Mouse (Mus musculus): ENCODE measurements around the gene Scyl1. TPM values are rescaled to one million over a fixed set of nuclear protein-coding genes. Genes with fewer than 3 reads are reported as not detected.

Gene Scyl1
- polyA plus RNA-seq, 1 experiment from 2014 or later: 78.5 TPM

GRCm38 (mm10) chr19:5809712-5810089 lies 38.5 kb upstream of the Scyl1 start:
- H3K36me3 ChIP-seq: no peaks in the 10 kb centered on the region
- DNase-seq (ENCODE audit: low spot score): no peak
- 48% methylated on average over 7 of the region's 7 CpGs for WGBS
- peak overlapping the region; percentile 8; the same call in 1 of the 2 replicates for H3K4me3 ChIP-seq
- H3K4me1 ChIP-seq: peaks cover 78% of the 10 kb centered on the region
- peak overlapping the region; percentile 74 for H3K27ac ChIP-seq
- H3K9me3 ChIP-seq (replicated peaks): no peaks in the 10 kb centered on the region
- H3K27me3 ChIP-seq (ENCODE audit: low read depth, poor library complexity, severe bottlenecking): no peaks in the 10 kb centered on the region

DNA sequence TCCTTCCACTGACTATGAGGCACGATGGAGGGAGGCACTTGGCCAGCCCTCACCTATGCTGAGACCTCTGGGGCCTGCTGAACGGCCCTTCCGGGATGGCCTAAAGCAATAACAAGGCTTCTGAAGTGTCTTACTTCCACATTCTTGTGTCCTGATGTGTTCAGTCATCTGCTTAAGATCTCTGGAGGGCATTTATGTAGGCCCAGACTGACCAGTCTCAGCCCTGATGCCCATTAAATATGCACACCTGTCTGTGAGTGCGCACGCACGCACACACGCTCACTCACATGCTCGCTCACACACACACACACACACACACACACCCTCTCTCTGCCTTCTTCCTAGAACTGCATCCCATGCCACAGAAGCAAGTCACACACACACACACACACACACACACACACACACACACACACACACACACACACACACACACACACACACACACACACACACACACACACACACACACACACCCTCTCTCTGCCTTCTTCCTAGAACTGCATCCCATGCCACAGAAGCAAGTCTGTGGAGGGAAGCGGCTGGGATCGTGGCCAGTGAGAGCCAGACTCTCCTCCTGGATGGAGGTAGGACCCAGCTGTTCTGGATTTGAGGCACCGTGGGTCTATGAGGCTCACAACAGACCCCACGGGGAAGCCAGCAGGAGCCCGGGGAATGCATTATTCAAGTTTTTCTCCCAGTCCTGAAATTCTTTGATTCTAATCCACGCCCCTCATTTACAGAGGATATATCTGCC lies 37.9 kb upstream of the Scyl1 start:
- no peaks in the 10 kb centered on the region for H3K36me3 ChIP-seq
- 0 out of 2 replicates have a peak overlapping the region, but pooled peaks have one; percentile 8 for H3K4me3 ChIP-seq
- H3K27ac ChIP-seq: peak overlapping the region; percentile 74
- no peaks in the 10 kb centered on the region for H3K27me3 ChIP-seq (ENCODE audit: low read depth, poor library complexity, severe bottlenecking)
- 70% methylated on average over 14 of the region's 14 CpGs for WGBS
- H3K9me3 ChIP-seq (replicated peaks): no peaks in the 10 kb centered on the region
- DNase-seq (ENCODE audit: low spot score): no peak
- H3K4me1 ChIP-seq: peaks cover 83% of the 10 kb centered on the region

GRCm38 (mm10) chr19:5807740-5808139 lies 36.5 kb upstream of the Scyl1 start:
- Histone ChIP-seq H3K36me3 (no peaks in the 10 kb centered on the region), H3K4me1 (peaks cover 96% of the 10 kb centered on the region), H3K27ac (peak overlapping the region; percentile 50; the same call in 1 of the 2 replicates), H3K4me3 (no peak overlapping the region), H3K9me3 (replicated peaks) (no peaks in the 10 kb centered on the region), H3K27me3 (ENCODE audit: low read depth, poor library complexity, severe bottlenecking) (no peaks in the 10 kb centered on the region)
- no peak for DNase-seq (ENCODE audit: low spot score)
- WGBS: 76% methylated on average over 3 of the region's 3 CpGs

GRCm38 (mm10) chr19:5806809-5807205 lies 35.6 kb upstream of the Scyl1 start:
- Histone ChIP-seq H3K36me3 (no peaks in the 10 kb centered on the region), H3K4me1 (peaks cover 88% of the 10 kb centered on the region), H3K27me3 (ENCODE audit: low read depth, poor library complexity, severe bottlenecking) (no peaks in the 10 kb centered on the region), H3K27ac (peak overlapping the region; percentile 85), H3K9me3 (replicated peaks) (no peaks in the 10 kb centered on the region), H3K4me3 (peak overlapping the region; percentile 13; the same call in 1 of the 2 replicates)
- 31% methylated on average over 6 of the region's 6 CpGs for WGBS
- no peak for DNase-seq (ENCODE audit: low spot score)

GRCm38 (mm10) chr19:5806051-5806808 lies 35.0 kb upstream of the Scyl1 start:
- DNase-seq (ENCODE audit: low spot score): no peak
- Histone ChIP-seq H3K4me3 (no peak overlapping the region), H3K27ac (peak overlapping the region; percentile 85), H3K9me3 (replicated peaks) (no peaks in the 10 kb centered on the region), H3K36me3 (no peaks in the 10 kb centered on the region), H3K4me1 (peaks cover 82% of the 10 kb centered on the region), H3K27me3 (ENCODE audit: low read depth, poor library complexity, severe bottlenecking) (no peaks in the 10 kb centered on the region)
- 23% methylated on average over 8 of the region's 8 CpGs for WGBS

DNA sequence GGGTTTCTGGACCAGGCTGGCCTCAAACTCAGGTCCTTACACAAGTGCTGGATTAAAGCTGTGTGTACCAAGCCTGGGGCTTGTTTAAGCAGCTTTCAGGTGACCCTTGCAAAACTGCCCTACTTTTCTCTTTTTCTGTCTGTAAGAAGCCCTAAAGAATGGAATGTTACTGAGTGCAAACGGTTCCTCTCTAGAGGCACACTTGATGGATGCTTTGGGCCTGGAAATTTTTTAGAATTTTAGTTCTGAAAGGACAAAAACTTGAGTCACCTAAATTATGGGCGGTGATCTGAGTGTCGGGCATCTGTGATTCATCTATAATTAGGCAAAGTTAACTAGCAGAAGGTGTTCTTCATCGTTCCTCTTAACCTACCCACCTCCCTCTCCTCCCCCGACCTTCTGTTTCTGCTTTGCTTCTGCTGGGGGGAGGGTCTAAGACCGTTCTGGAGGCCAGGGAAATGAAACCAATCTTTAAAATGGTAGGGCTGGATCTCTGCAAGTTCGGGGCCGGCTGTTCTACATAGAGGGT lies 33.2 kb upstream of the Scyl1 start:
- H3K9me3 ChIP-seq (replicated peaks): no peaks in the 10 kb centered on the region
- no peak for DNase-seq (ENCODE audit: low spot score)
- H3K4me1 ChIP-seq: peaks cover 64% of the 10 kb centered on the region
- WGBS: 21% methylated on average over 8 of the region's 8 CpGs
- peak overlapping the region; percentile 92 for H3K4me3 ChIP-seq
- H3K27me3 ChIP-seq (ENCODE audit: low read depth, poor library complexity, severe bottlenecking): no peaks in the 10 kb centered on the region
- H3K36me3 ChIP-seq: peaks cover 17% of the 10 kb centered on the region
- peak overlapping the region; percentile 100 for H3K27ac ChIP-seq

DNA sequence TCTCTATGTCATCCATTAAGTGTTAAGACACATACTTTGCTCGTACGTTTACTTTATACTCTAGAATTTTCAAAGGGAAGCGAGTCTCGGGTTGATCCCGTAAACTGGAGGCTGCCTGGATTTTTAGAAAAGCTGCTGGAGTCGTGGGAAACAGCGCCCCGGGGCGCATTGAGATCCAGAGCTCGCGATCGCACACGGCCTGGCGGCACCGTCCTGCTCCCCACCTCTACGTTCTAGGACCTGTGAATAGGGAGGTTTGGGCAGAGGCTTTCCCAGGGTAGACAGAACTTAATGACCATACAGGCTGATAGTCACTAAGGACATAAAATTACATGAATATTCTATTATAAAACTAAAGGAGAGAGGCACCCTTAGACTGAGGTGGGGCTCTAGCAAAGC lies 32.7 kb upstream of the Scyl1 start:
- H3K27me3 ChIP-seq (ENCODE audit: low read depth, poor library complexity, severe bottlenecking): no peaks in the 10 kb centered on the region
- H3K36me3 ChIP-seq: peaks cover 22% of the 10 kb centered on the region
- peaks cover 59% of the 10 kb centered on the region for H3K4me1 ChIP-seq
- WGBS: 2% methylated on average over 16 of the region's 16 CpGs
- H3K9me3 ChIP-seq (replicated peaks): no peaks in the 10 kb centered on the region
- no peak for DNase-seq (ENCODE audit: low spot score)
- peak overlapping the region; percentile 92 for H3K4me3 ChIP-seq
- peak overlapping the region; percentile 100 for H3K27ac ChIP-seq

GRCm38 (mm10) chr19:5803041-5803880 lies 32.0 kb upstream of the Scyl1 start:
- Histone ChIP-seq H3K36me3 (peaks cover 29% of the 10 kb centered on the region), H3K4me1 (peaks cover 53% of the 10 kb centered on the region), H3K27ac (peak overlapping the region; percentile 100), H3K4me3 (peak overlapping the region; percentile 92), H3K9me3 (replicated peaks) (no peaks in the 10 kb centered on the region), H3K27me3 (ENCODE audit: low read depth, poor library complexity, severe bottlenecking) (no peaks in the 10 kb centered on the region)
- under 1% methylated on average over 67 of the region's 67 CpGs for WGBS
- DNase-seq (ENCODE audit: low spot score): peak; percentile 100

GRCm38 (mm10) chr19:5802787-5803040 lies 31.5 kb upstream of the Scyl1 start:
- Histone ChIP-seq H3K36me3 (peaks cover 34% of the 10 kb centered on the region), H3K27me3 (ENCODE audit: low read depth, poor library complexity, severe bottlenecking) (no peaks in the 10 kb centered on the region), H3K27ac (peak overlapping the region; percentile 100), H3K9me3 (replicated peaks) (no peaks in the 10 kb centered on the region), H3K4me3 (peak overlapping the region; percentile 92), H3K4me1 (peaks cover 52% of the 10 kb centered on the region)
- WGBS: 0% methylated on average over 4 of the region's 4 CpGs
- no peak for DNase-seq (ENCODE audit: low spot score)

- Histone ChIP-seq H3K4me1 (peaks cover 52% of the 10 kb centered on the region), H3K36me3 (peaks cover 39% of the 10 kb centered on the region), H3K4me3 (peak overlapping the region; percentile 92), H3K27ac (peak overlapping the region; percentile 100), H3K9me3 (replicated peaks) (no peaks in the 10 kb centered on the region), H3K27me3 (ENCODE audit: low read depth, poor library complexity, severe bottlenecking) (no peaks in the 10 kb centered on the region)
- WGBS: under 1% methylated on average over 25 of the region's 25 CpGs
- DNase-seq (ENCODE audit: low spot score): peak; percentile 97
These were observed 31.0 kb upstream of the Scyl1 start for GRCm38 (mm10) chr19:5802011-5802786.

GRCm38 (mm10) chr19:5801432-5801964 lies 30.3 kb upstream of the Scyl1 start:
- H3K27ac ChIP-seq: peak overlapping the region; percentile 100
- no peak for DNase-seq (ENCODE audit: low spot score)
- 15% methylated on average over 3 of the region's 3 CpGs for WGBS
- no peaks in the 10 kb centered on the region for H3K27me3 ChIP-seq (ENCODE audit: low read depth, poor library complexity, severe bottlenecking)
- H3K9me3 ChIP-seq (replicated peaks): no peaks in the 10 kb centered on the region
- peak overlapping the region; percentile 92 for H3K4me3 ChIP-seq
- H3K4me1 ChIP-seq: peaks cover 53% of the 10 kb centered on the region
- H3K36me3 ChIP-seq: peaks cover 46% of the 10 kb centered on the region

All from limb, embryonic 10.5 days (tissue).